Mouse (Mus musculus): ENCODE measurements around the gene Nin. TPM values are rescaled to one million over a fixed set of nuclear protein-coding genes. Genes with fewer than 3 reads are reported as not detected.
A peak's percentile ranks its signal among the peaks of the same experiment; 100 is the strongest.

Gene Nin
- polyA plus RNA-seq, 1 experiment: 18.9 TPM

DNA sequence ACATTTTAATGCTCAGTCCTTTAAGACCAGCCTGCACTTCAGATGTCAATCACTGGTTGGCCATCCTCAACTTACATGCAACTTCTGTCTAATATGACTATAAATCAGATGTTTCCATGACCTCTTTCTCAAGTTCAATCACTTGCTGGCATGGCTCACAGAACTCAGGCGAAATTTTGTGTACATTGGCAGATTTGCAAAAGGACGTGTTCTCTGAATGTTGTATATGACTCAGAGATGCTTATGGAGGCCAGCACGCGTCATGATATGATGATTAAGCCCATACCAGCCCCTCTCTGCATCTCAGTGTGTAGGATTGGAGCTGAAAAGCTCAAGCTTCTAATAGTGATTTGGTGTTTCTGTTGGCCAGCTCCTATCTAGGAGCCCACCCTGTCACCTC lies 13.1 kb upstream of the Nin start:
- Histone ChIP-seq H3K4me1 (ENCODE audit: control insufficient read depth, insufficient read depth, low read length) (no peaks in the 10 kb centered on the region), H3K4me3 (replicated peaks; ENCODE audit: extremely low read depth, low read depth, low read length) (no peak overlapping the region)
- TF ChIP-seq CTCF (IDR thresholded peaks at IDR 0.05; ENCODE audit: insufficient read depth, low read length): no peak
- TF ChIP-seq POLR2A (IDR thresholded peaks at IDR 0.05; ENCODE audit: borderline replicate concordance, extremely low read depth, low read depth, low read length): no peak
- WGBS: 75% methylated on average over 4 of the region's 4 CpGs
- DNase-seq: no peak

DNA sequence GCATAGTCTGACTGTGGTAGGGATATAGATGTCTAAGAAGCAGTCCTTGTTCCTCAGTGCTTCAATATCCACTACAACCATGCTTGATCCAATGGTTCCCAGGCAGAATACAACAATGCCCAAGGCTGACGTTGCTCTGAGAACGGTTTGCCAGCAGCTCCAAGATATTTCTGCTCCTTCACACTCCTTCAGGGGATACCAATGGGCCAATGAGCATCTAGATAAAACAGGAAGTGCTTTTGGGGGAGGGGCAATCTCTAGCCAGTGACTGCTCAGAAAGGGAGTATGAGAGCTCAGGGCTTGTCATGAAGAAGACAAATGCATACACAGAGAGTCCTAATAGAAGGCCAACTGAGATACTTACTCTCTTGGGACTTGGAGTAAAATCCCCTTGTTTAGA lies 6.0 kb upstream of the Nin start:
- Histone ChIP-seq H3K4me3 (replicated peaks; ENCODE audit: extremely low read depth, low read depth, low read length) (no peak overlapping the region), H3K4me1 (ENCODE audit: control insufficient read depth, insufficient read depth, low read length) (no peaks in the 10 kb centered on the region)
- no peak for DNase-seq
- 27% methylated on average over 2 of the region's 2 CpGs for WGBS
- TF ChIP-seq POLR2A (IDR thresholded peaks at IDR 0.05; ENCODE audit: borderline replicate concordance, extremely low read depth, low read depth, low read length): no peak
- TF ChIP-seq CTCF (IDR thresholded peaks at IDR 0.05; ENCODE audit: insufficient read depth, low read length): no peak

DNA sequence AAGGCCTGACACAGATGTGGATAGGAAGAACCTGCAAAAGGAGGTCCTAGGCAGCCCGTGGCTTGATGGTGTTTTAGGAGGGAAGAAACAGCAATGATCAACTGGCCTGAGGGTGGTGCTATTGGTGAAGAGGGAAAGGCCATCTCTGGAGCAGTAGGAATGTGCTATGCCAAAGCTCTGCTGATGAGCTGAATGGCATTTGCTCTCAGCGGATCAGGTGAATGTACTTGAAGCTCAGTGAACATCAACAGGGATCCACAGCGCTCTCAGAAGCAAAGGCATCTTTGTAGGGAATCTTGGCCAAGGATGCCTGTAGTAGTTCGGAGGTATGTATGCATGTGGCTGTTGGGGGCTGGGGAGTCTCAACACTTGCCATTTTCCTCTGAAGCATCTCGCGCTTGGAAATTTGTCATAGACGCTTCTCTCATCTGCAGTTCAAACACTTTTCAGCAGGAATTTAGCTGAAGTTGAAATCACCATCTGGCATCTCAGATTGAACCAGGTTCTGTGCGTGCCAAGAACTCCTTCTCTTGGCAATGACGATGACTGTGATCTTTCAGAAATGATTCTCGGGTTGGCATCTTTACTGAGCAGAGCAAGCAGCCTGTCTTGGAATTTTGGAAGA lies 5.3 kb upstream of the Nin start:
- no peaks in the 10 kb centered on the region for H3K4me1 ChIP-seq (ENCODE audit: control insufficient read depth, insufficient read depth, low read length)
- no peak overlapping the region for H3K4me3 ChIP-seq (replicated peaks; ENCODE audit: extremely low read depth, low read depth, low read length)
- DNase-seq: no peak
- no peak for TF ChIP-seq POLR2A (IDR thresholded peaks at IDR 0.05; ENCODE audit: borderline replicate concordance, extremely low read depth, low read depth, low read length)
- 0 out of 2 replicates have a peak, but pooled peaks have one; percentile 9 for TF ChIP-seq CTCF (IDR thresholded peaks at IDR 0.05; ENCODE audit: insufficient read depth, low read length)
- 83% methylated on average over 10 of the region's 10 CpGs for WGBS

DNA sequence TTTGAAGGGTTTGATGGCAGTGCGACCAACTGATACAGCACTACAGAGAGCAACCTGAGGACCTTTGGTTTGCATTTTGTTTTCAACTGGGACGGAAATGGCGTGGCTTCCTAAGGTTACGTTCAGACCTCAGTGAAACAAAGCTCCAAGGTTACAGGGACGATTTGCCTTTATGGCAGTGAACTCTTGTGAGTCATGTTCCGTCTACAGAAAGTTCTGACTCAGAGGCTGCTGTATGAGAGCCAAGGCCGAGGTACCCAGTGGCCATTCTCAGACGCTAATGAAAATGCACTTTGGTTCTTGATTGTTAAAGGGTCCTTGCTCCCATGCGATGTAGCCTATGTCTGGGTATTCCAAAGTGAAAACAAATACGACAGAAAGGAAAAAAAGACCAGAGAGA lies 3.6 kb upstream of the Nin start:
- TF ChIP-seq CTCF (IDR thresholded peaks at IDR 0.05; ENCODE audit: insufficient read depth, low read length) (no peak), POLR2A (IDR thresholded peaks at IDR 0.05; ENCODE audit: borderline replicate concordance, extremely low read depth, low read depth, low read length) (no peak)
- Histone ChIP-seq H3K4me3 (replicated peaks; ENCODE audit: extremely low read depth, low read depth, low read length) (no peak overlapping the region), H3K4me1 (ENCODE audit: control insufficient read depth, insufficient read depth, low read length) (no peaks in the 10 kb centered on the region)
- DNase-seq: no peak
- 73% methylated on average over 10 of the region's 10 CpGs for WGBS

DNA sequence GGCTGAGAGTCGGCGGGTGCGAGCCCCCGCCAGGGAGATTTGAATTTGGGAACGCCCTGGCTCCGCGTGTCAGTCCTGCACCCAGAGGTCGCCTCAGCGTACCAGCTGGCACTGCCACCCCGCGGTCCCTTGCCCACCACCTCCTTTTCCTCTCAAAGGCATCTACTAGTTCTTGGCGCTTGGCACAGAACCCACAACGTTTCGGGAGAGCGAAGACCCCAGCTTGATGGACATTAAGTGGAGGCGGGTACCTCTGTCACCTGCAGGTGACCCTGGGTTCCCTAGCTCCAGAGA lies 1.5 kb downstream of the Nin start:
- H3K4me1 ChIP-seq (ENCODE audit: control insufficient read depth, insufficient read depth, low read length): peaks cover 15% of the 10 kb centered on the region
- TF ChIP-seq CTCF (IDR thresholded peaks at IDR 0.05; ENCODE audit: insufficient read depth, low read length) (no peak), POLR2A (IDR thresholded peaks at IDR 0.05; ENCODE audit: borderline replicate concordance, extremely low read depth, low read depth, low read length) (no peak)
- WGBS: 4% methylated on average over 16 of the region's 16 CpGs
- peak overlapping the region; percentile 64 for H3K4me3 ChIP-seq (replicated peaks; ENCODE audit: extremely low read depth, low read depth, low read length)
- DNase-seq: no peak

DNA sequence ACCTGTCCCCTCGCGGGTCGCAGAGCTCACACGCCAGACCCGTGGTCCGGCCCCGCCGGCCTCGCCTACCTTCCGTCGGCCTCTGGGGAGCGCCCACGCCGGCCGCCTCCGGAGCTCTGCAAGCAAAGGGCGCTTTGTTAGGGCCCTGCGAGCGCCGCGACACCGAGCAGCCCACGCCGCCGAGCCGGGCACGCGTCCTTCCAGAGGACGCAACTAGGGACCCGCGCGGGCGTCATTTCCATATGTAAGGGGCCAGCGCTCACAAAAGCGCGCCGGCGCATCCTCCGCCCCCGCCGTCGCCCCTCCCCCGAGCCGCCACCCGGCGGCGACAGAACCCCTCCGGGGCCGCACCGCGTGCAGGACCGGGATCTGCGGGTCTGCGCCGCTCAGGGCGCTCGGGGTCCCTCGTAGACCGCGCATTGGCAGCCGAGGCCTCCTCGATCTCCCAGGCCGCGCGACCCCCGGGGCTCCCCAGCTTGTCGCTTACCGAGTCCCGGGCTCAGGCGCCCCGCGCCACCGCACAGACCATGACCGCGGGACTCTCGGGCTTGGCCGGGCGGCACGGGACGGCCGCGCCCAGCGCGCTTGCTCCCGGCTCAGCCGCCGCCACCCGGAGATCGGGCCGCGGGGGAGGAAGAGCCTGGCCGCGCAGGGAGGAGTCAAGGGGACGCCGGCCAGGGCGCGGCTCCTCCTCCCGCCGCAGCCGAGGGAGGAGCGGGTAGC lies 2.0 kb downstream of the Nin start:
- under 1% methylated on average over 101 of the region's 101 CpGs for WGBS
- peak overlapping the region; percentile 64 for H3K4me3 ChIP-seq (replicated peaks; ENCODE audit: extremely low read depth, low read depth, low read length)
- peak; percentile 77 for DNase-seq
- peaks cover 16% of the 10 kb centered on the region for H3K4me1 ChIP-seq (ENCODE audit: control insufficient read depth, insufficient read depth, low read length)
- 0 out of 2 replicates have a peak, but pooled peaks have one; percentile 46 for TF ChIP-seq POLR2A (IDR thresholded peaks at IDR 0.05; ENCODE audit: borderline replicate concordance, extremely low read depth, low read depth, low read length)
- TF ChIP-seq CTCF (IDR thresholded peaks at IDR 0.05; ENCODE audit: insufficient read depth, low read length): no peak

DNA sequence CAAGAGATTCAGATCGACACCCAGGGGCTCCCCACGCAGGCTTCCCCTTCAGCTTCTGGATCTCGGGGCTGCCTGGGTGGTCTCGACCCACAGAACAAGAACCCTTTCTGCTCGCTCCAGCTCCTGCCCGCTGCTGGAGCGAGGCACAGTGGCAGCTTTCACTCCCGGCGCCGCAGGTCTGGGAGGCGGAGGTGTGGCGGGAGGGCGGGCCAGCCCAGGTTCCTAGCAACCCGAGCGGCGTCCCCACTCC lies 2.5 kb downstream of the Nin start:
- peak overlapping the region; percentile 64 for H3K4me3 ChIP-seq (replicated peaks; ENCODE audit: extremely low read depth, low read depth, low read length)
- 1% methylated on average over 16 of the region's 16 CpGs for WGBS
- peak; percentile 66 for DNase-seq
- TF ChIP-seq CTCF (IDR thresholded peaks at IDR 0.05; ENCODE audit: insufficient read depth, low read length) (no peak), POLR2A (IDR thresholded peaks at IDR 0.05; ENCODE audit: borderline replicate concordance, extremely low read depth, low read depth, low read length) (no peak)
- peaks cover 18% of the 10 kb centered on the region for H3K4me1 ChIP-seq (ENCODE audit: control insufficient read depth, insufficient read depth, low read length)

DNA sequence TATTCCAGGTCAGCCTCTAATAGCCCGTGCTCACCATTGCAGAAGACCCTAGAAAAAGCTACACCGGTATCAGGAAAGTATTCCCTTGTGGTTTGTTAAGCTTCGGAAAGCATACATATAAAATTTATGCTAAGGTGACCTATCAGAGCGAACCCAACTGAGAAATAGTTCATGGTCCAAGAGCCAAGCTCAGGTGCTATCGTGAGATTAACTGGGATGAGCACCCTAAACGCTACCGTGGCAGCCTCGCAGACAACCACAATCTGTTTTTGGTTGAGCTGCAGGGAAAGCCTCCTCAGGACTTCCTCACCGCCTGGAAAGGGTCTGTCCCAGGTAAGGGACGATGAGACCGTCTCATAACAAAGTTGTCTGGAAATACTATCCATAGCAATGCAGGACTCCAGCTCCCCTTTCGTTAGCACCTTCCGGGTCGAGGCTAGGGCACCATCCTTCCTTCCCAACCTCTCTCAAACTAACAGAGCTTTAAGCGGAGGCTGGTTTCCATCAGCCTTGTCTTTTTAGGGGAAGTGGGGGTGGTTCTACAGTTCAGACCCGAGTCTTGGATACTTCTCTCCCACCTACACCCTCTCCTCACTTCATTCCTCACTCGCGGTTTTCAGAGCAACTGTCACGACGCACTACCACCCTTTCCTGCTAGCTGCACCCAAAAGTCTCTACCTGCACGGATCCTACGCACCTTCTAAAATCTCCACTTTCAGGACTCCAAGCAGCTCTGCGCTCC lies 3.0 kb downstream of the Nin start:
- Histone ChIP-seq H3K4me1 (ENCODE audit: control insufficient read depth, insufficient read depth, low read length) (peaks cover 21% of the 10 kb centered on the region), H3K4me3 (replicated peaks; ENCODE audit: extremely low read depth, low read depth, low read length) (peak overlapping the region; percentile 64)
- TF ChIP-seq POLR2A (IDR thresholded peaks at IDR 0.05; ENCODE audit: borderline replicate concordance, extremely low read depth, low read depth, low read length) (no peak), CTCF (IDR thresholded peaks at IDR 0.05; ENCODE audit: insufficient read depth, low read length) (no peak)
- WGBS: 9% methylated on average over 23 of the region's 23 CpGs
- DNase-seq: peak; percentile 32

DNA sequence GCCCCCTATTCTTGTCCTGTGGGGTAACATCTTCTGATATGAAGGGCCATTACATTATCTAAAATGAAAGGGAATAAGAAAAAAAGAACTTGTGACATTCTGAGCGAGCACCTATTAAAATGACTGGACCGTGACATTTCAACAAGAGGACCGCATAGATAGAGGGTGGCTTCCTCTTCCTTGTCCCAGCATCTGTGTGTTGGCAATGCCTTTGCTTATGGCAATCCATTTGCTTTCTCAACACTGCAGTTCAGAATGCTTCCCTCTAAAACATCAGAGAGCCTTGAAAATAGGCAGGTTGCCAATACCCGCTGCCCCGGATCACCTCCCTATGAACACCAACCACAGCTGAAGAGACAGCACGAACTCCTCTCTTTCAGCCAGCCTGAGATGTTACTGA lies 3.6 kb downstream of the Nin start:
- 33% methylated on average over 6 of the region's 6 CpGs for WGBS
- peaks cover 21% of the 10 kb centered on the region for H3K4me1 ChIP-seq (ENCODE audit: control insufficient read depth, insufficient read depth, low read length)
- DNase-seq: no peak
- TF ChIP-seq POLR2A (IDR thresholded peaks at IDR 0.05; ENCODE audit: borderline replicate concordance, extremely low read depth, low read depth, low read length) (no peak), CTCF (IDR thresholded peaks at IDR 0.05; ENCODE audit: insufficient read depth, low read length) (no peak)
- peak overlapping the region; percentile 28 for H3K4me3 ChIP-seq (replicated peaks; ENCODE audit: extremely low read depth, low read depth, low read length)

DNA sequence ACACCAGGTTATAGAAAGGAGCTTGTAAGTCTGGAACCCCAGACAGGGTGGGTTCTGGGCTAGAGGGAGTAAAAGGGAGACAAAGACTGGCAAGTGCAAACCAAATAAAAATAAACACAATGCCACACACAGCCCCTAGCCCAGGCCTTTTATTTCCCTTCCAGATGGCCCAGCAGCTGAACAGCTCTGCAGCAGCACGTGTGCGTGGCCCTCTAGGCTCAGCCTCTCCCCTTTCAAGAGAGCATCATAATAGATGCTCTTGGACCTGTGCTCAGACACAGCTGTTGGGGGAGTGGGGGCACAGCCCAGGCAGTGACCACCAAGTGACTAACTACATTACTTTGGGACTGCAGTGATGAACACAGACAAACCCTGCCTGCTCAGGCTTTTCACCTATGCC lies 5.4 kb downstream of the Nin start:
- TF ChIP-seq CTCF (IDR thresholded peaks at IDR 0.05; ENCODE audit: insufficient read depth, low read length) (no peak), POLR2A (IDR thresholded peaks at IDR 0.05; ENCODE audit: borderline replicate concordance, extremely low read depth, low read depth, low read length) (no peak)
- peaks cover 21% of the 10 kb centered on the region for H3K4me1 ChIP-seq (ENCODE audit: control insufficient read depth, insufficient read depth, low read length)
- WGBS: 61% methylated on average over 2 of the region's 2 CpGs

More for the DNA sequence above, 5.4 kb downstream of the Nin start:
- no peak overlapping the region for H3K4me3 ChIP-seq (replicated peaks; ENCODE audit: extremely low read depth, low read depth, low read length)
- no peak for DNase-seq
